Mouse (Mus musculus): Measurements from ENCODE around the gene Tbpl1.
A peak's percentile ranks its signal among the peaks of the same experiment; 100 is the strongest.

Gene Tbpl1

DNA sequence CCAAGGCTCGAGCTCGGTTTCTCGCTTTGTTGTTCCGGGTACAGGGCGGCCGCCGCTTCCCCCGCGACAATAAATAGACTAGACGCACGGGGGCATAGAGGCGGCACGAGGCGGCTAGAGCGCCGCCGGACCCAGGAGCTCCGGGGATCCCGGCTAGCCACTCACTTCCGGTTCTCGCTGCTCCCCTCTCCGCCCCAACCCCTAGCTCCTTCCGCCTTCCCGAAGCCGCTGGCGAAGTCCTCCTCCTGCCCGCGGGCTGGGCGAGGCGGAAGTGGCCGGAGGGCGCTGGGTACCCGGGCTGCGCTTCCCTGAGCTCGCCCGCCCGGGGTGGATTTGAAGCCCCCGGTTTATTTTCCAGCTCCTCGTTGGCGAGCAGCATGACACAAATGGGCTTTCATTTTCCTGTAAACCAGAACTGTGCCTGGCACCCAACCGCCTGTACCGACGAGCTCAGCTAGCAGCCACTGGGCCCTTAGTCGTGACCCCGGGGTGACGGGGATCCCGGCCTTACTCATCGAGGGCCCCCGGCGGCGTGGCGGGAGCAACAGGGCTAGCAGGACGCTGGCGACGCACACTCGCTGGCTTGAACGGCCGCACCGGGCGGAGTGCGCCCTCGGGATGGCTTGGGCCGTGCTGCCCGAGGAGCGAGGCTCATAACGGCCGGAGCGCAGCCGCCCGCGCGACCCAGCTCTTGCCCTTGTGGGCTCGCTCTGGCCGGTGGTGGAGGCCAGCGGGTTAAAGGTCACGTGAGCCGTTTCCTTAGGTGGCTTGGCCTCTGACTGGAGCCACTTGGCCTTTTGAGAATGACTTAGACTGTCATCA lies at the start of gene Tbpl1:
TSS of gene Tbpl1 (minus strand) at position 667 of the 822 bp plus-strand sequence.
- peak; percentile 96 for DNase-seq

GRCm38 (mm10) chr10:22781466-22781865 lies 49.7 kb upstream of the Tbpl1 start:
- no peak for DNase-seq

DNA sequence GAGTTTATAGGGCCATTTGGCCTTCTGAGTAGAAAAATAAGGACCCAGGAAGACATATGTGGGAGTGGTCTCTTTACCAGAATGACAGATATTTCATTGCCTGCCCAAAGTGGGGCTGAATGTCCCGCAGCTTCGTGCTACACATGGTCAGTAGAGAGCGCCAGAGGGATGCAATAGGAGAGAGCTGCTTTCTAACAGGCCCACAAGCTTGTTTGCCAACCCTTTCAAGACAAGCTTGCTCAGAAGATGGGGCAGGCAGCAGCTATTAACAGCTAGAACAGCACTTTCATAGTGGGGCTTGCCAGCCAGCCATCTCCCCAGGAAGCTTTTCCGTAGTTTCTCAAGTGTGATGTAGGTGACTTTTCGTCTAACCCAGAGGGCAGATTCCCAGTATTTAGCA lies 46.2 kb upstream of the Tbpl1 start:
- no peak for DNase-seq

DNA sequence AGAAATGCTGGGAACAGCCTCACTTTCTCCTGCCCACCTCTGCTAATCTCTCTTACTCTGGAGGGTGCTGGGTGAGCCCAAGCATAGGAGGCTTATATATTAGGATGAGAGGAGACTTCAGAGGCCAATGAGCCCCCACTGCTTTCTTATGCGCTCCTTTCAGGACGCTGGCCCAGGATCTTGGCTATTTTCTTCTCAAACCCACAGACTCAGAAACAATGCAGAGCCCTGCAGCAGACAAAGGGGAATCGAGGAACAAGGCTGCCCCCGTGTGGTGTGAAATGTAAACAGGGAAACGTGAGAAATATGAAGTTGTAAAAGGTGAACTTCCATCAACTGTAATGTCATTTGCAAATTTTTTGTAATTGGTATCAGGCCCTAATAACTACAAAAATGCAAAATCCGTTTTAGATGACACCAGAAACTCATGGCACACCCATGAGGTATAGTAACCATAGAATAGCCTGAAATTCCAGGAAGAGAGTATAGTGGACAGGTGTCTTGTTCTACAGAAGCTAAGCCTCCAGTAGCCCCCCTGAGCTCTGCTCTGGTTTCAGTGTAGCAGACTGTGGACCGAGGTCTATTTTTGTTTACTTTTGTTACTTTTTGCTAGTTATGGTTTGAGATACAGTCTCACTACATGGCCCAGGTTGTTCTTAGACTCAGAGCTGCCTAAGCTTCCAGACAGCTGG lies 44.4 kb upstream of the Tbpl1 start:
- DNase-seq: no peak

GRCm38 (mm10) chr10:22775456-22775855 lies 43.7 kb upstream of the Tbpl1 start:
- DNase-seq: no peak

DNA sequence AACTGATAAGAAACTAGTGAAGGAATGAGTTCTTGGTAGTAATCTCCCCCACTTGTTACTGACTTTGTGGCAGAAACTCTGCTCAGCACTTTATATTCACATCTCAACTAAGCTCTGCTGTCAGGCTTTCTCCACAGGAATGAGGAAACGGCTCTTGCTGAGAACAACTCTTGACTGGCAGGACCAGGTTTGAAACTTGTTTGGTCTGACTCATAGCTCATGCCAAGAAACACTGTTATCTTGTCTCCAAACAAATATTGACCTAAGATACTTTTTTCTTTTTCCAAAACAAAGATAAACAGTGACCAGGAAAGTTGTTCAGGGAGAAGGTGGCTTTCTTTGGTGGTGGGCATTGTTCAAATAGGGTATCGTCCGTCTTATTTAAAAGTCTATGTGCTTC lies 42.9 kb upstream of the Tbpl1 start:
- DNase-seq: no peak

GRCm38 (mm10) chr10:22754240-22754639 lies 22.5 kb upstream of the Tbpl1 start:
- DNase-seq: no peak

DNA sequence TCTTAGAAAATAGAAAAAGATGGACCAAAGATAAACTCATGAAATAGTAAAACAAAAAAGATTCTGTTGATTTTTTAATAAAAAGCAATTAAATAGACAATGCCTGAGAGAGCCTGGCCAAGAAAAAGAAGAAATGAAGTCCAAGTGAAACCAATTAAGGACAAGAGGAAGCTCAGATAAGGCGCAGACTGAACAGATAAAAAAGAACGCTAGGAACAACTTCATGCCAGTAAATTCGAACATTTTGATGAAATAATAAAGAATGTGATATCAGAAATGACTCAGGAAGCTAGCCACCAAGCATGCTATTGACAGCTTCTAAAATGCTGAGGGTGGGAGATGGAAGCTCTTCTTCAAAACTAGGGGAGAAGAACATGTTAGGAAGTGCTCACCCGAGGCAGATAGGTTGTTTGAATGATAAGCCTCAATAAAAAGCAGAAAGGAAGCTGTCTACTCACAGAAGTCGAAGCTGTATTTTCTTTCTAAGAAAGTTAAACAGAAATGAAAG lies 19.5 kb upstream of the Tbpl1 start:
- no peak for DNase-seq

- no peak for DNase-seq
Observed at GRCm38 (mm10) chr10:22746334-22747322, 14.9 kb upstream of the Tbpl1 start.

- DNase-seq: no peak
Observed at GRCm38 (mm10) chr10:22745922-22746321, 14.2 kb upstream of the Tbpl1 start.

GRCm38 (mm10) chr10:22732181-22732580 lies 443 bp upstream of the Tbpl1 start:
- DNase-seq: no peak

GRCm38 (mm10) chr10:22730992-22731271 lies 806 bp downstream of the Tbpl1 start:
- DNase-seq: no peak

DNA sequence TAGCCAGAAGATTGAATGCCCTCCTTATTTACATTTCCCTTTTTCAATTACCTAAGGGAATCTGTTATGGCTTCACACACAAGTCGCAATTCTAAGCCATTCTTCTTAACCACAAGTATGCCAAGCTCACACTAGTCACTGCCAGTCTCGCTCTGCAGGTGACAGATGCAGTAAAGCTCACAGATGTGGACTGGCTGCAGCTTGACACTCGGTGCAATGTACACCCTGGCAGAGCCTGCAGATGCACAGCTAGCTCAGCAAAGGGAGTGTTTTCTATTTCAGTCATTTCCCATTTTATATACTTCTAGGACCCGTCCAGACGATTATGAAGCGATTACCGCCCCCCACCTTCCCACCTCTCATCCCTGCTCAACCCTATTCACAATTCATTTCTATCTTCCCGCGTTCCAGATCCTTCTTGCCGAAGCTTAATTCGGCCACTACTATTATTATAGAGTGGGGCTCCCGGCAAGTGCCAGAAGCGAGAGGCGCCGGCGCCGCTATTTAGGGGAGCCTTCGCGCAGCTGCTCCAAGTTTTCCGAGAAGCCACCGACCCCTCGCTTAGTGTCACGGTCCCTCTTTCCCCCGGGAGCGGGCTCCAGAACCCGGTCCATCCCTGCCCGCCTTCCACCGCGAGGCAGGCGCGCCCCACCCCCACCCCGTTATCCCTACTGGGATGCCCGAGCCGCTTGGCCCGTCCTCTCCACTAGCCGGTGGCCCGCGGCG lies 1.3 kb downstream of the Tbpl1 start:
- no peak for DNase-seq

GRCm38 (mm10) chr10:22728257-22728656 lies 3.5 kb downstream of the Tbpl1 start:
- DNase-seq: no peak

DNA sequence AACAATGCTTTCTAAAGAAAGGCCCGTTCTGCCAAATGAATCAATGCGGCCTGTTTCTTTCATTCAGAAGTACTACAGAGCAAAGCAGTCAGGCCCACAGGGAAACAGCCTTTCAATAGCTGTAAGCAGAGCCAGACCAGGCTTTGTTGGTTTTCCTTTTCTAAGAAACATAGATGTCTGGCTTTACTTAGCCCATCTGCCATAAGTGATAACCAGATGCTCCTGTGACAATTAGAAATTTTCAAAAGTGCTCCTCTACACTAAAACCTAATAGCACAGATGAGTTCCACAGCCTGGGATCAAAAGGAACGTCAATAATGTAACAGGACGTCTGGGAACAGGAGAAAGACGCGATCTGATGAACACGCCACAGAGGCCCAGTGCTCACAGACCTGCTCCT lies 5.4 kb downstream of the Tbpl1 start:
- DNase-seq: no peak

- DNase-seq: no peak
Observed at GRCm38 (mm10) chr10:22725166-22725565, 6.6 kb downstream of the Tbpl1 start.

GRCm38 (mm10) chr10:22720781-22721529 lies 10.8 kb downstream of the Tbpl1 start:
- no peak for DNase-seq

- no peak for DNase-seq
Observed at GRCm38 (mm10) chr10:22718475-22718874, 13.3 kb downstream of the Tbpl1 start.

DNA sequence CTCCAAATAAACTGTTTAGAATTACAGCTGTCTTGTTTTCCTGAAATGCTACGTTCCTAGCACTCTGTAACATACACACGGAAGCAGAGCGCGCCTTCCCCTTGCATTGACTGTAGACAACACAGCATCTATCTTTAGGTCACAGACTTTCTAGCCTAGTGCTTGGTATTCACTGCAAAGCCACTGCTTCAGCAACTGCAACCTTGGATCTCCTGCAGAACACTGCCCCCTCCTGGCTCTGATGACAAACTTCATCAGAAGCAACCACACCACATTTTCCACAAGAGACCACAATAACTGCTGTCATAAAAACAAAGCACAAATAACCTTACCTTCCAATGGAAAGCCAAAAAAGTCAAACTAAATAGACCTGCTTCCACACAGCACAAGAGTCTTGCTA lies 17.2 kb downstream of the Tbpl1 start:
- DNase-seq: no peak

DNA sequence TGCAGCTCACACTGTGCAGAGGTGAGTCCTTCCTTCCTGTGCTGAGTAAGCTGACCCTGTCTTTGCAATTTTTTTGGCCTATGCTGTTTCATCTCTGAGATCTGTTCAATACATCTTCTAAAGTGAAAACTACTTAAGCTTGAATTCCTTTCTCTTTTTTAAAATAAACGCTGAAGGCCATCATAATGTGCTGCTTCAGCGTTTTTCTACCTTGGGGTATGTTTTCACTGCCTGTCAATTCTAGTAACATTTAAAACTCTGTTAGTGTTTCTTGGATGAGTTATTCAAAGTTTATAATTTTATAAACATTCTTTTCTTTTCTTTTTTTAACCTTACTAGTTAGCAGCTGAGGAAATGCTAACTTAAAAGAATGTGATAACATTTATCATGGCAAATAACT lies 18.8 kb downstream of the Tbpl1 start:
- no peak for DNase-seq

DNA sequence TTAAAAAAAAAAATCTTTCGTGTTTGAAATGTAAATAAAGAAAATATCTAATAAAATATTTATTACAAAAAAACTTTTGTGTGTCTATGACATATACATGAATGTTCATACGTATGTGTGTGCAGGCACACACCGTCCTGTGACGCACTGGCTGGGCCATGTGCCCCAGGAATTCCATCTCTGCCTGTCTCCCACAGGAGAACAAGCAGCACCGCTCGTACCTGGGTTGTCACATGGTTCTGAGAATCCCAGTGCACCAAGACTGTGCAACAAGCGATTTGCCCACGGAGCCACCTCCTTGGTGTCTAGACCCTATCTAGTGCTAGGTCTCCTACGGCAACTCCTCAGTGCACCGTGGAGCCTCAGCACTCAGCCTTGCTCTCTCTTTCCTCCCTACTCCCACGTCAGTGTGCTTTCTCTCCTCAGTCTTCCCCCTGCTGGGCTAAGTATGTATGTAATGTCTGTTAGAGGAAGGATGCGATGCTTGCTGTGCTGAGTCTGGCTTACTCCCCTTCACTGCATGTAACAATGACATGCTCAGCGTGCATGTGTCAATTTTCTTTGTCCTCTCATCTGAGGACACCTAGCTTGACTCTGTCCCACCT lies 21.5 kb downstream of the Tbpl1 start:
- DNase-seq: no peak
